Mouse (Mus musculus): ENCODE results near the gene Phf1.

DNA sequence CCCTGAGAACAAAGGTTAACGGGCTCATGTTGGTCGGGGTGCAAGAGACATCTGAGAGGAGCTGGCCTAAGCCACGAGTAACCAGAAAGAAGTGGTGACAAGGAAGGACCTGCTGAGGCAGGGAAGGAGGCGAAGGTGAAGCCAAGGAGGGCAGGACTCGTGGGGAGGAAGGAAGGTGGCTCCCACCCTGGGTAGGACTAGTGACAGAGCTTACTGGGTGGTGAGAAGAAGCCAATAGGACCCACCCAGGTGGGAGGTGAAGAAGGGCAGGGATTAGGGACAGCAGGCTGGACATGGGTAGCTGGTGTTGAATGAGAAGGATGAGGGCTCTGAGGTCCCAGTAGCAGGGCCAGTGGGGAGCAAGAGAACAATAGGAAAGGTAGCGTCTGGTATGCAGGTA lies 20.3 kb downstream of the Phf1 start:
- TF ChIP-seq CTCF (conservative IDR thresholded peaks at IDR 0.05; ENCODE audit: low read length) (no peak), NANOG (IDR thresholded peaks at IDR 0.05; ENCODE audit: borderline replicate concordance, low read length) (no peak), POU5F1 (IDR thresholded peaks at IDR 0.05; ENCODE audit: borderline replicate concordance, low read length) (no peak)

Data from E14TG2a.4 (cell line).